Mouse (Mus musculus) bone marrow, adult 2 months (tissue): Measurements from ENCODE around the gene Kank1. TPM values are rescaled to one million over a fixed set of nuclear protein-coding genes. Genes with fewer than 3 reads are reported as not detected.
A peak's percentile ranks its signal among the peaks of the same experiment; 100 is the strongest.

Experiments used
- H3K27ac ChIP-seq: fragments of 200-500 bp; 2 replicates; pipeline ENCODE4 v1.5.1; 2012; ENCODE audit warnings: low read depth, mild to moderate bottlenecking, control low read depth, inconsistent platforms, low read length; ENCODE audit not compliant: control insufficient read depth, poor library complexity, insufficient read depth
- H3K4me1 ChIP-seq: fragments of 200-500 bp; 2 replicates; pipeline ENCODE4 v1.6.1; 2011; ENCODE audit warnings: low read length; ENCODE audit not compliant: control insufficient read depth, insufficient read depth
- H3K4me3 ChIP-seq: fragments of 200-500 bp; replicated peaks from 2 replicates; pipeline ENCODE3; 2011; ENCODE audit warnings: mild to moderate bottlenecking, low read depth, low read length, control low read depth; ENCODE audit not compliant: control insufficient read depth
- CTCF ChIP-seq: fragments of 200-500 bp; IDR thresholded peaks from 2 replicates; pipeline ENCODE4 v1.5.1; 2011; ENCODE audit warnings: low read length, control low read depth; ENCODE audit not compliant: control insufficient read depth, insufficient read depth
- POLR2A ChIP-seq: fragments of 200-500 bp; IDR thresholded peaks from 2 replicates; pipeline ENCODE4 v1.6.1; 2011; ENCODE audit warnings: low read depth, mild to moderate bottlenecking, control low read depth, low read length, borderline replicate concordance; ENCODE audit not compliant: control insufficient read depth
- WGBS: fragments of 180-500 bp; shearing (Covaris S2); methylation state at CpG from one replicate; pipeline ENCODE4 v1.1.7; 2018; 5-methylcytosine and 5-hydroxymethylcytosine counted together
- polyA plus RNA-seq: library from polyadenylated mRNA; stranded (reverse); fragments of >200 nt; gene quantifications from 2 replicates; pipeline ENCODE4 v1.2.4, GENCODE M21; 2011; ENCODE audit warnings: low replicate concordance; ENCODE audit not compliant: missing spikeins, insufficient read depth, insufficient read length

Kank1 gene
- polyA plus RNA-seq, 1 experiment: 6.8 TPM

DNA sequence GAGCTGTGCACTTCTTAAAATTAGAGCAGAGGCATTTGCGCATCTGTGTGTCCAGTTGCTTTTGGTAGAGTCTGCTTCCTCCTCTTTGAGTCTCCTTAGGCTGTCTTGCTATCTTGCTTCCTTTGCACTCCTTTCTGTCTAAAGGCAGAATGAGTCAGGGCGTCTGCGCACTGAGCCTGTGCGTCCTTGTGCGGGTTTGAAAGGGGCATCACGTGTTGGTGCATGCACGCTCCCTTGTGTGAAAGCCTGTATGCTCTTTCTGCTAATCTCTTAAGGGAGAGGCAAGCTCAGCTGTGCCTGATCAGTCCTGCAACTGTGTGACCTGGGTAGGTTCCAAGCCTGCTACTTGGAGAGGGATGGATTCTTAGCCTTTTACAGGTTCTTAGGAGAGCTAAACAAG lies 136.0 kb downstream of the Kank1 start:
- Histone ChIP-seq H3K4me1 (no peaks in the 10 kb centered on the region), H3K4me3 (no peak overlapping the region), H3K27ac (no peak overlapping the region)
- TF ChIP-seq POLR2A: no peak
- TF ChIP-seq CTCF: no peak
- 66% methylated on average over 7 of the region's 7 CpGs for WGBS

GRCm38 (mm10) chr19:25373594-25373993 lies 136.8 kb downstream of the Kank1 start:
- WGBS: 42% methylated on average over 3 of the region's 3 CpGs
- Histone ChIP-seq H3K4me1 (no peaks in the 10 kb centered on the region), H3K27ac (no peak overlapping the region), H3K4me3 (no peak overlapping the region)
- TF ChIP-seq CTCF (peak; percentile 23; the same call in 1 of the 2 replicates), POLR2A (no peak)

GRCm38 (mm10) chr19:25374191-25374590 lies 137.4 kb downstream of the Kank1 start:
- 67% methylated on average over 9 of the region's 9 CpGs for WGBS
- H3K4me1 ChIP-seq: no peaks in the 10 kb centered on the region
- H3K4me3 ChIP-seq: no peak overlapping the region
- no peak for TF ChIP-seq POLR2A
- TF ChIP-seq CTCF: no peak
- no peak overlapping the region for H3K27ac ChIP-seq

DNA sequence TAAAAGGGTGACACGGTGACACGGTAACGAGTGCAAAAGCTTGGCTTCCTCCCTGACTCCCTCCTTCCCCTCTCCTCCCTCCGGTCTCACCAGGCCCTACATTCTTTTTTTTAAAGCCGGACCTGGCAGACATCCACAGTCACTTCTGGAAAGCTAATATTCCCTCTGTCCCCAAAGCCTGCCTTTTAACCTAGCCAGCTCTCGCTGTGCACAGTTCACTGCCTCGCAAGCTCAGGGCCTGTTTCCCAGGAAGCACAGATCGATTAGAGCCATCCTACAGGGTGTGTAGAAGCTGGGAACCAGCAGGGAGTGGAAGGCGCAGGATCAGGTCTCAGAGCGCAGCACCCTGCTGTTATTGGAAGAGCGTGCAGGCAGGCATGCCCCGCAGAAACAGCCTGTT lies 138.2 kb downstream of the Kank1 start:
- no peak overlapping the region for H3K27ac ChIP-seq
- no peaks in the 10 kb centered on the region for H3K4me1 ChIP-seq
- no peak overlapping the region for H3K4me3 ChIP-seq
- TF ChIP-seq CTCF: no peak
- no peak for TF ChIP-seq POLR2A
- WGBS: 42% methylated on average over 12 of the region's 12 CpGs

GRCm38 (mm10) chr19:25376871-25377270 lies 140.1 kb downstream of the Kank1 start:
- Histone ChIP-seq H3K4me1 (no peaks in the 10 kb centered on the region), H3K27ac (no peak overlapping the region), H3K4me3 (no peak overlapping the region)
- TF ChIP-seq CTCF: no peak
- WGBS: 80% methylated on average over 13 of the region's 13 CpGs

DNA sequence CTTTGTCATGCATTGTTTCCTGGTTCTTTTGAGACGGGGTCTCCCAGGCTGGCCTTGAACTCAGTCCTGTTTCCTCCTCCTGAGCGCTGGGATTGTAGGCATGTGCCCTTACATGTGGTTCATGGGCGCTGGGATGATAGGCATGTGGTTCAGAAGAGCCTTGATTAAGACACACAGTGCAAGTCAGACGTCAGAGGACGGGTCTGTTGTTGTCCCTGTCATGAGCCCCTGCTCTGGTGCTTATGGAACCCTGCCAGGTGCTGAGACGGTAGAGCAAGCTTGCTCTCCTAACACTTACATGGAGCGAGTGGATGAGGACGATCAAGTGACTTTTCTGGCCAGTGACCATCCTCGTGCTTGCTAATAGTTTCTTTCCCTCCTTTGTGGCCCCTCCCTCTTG lies 143.9 kb downstream of the Kank1 start:
- no peak for TF ChIP-seq CTCF
- no peak for TF ChIP-seq POLR2A
- WGBS: 76% methylated on average over 9 of the region's 9 CpGs
- Histone ChIP-seq H3K4me3 (no peak overlapping the region), H3K27ac (no peak overlapping the region), H3K4me1 (no peaks in the 10 kb centered on the region)

DNA sequence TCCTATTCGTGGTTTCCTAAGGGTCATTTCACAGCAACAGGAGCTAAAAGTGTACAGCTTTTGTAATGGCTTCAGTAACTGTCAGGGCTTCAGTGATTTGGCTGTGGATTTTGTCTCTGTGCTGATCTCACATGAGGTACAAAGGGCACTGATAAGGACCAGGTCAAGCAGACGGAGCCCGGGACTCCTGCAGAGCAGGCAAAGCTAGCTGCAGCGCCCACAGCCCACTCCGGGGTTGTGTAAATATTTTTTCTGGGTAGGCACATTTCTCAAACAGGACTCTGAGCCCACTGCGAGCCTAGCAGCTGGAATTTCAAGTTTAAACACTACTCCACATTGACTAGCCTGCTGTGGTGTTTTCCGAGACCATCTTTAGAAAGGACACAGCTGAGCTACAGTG lies 145.2 kb downstream of the Kank1 start:
- 47% methylated on average over 7 of the region's 7 CpGs for WGBS
- no peak overlapping the region for H3K4me3 ChIP-seq

DNA sequence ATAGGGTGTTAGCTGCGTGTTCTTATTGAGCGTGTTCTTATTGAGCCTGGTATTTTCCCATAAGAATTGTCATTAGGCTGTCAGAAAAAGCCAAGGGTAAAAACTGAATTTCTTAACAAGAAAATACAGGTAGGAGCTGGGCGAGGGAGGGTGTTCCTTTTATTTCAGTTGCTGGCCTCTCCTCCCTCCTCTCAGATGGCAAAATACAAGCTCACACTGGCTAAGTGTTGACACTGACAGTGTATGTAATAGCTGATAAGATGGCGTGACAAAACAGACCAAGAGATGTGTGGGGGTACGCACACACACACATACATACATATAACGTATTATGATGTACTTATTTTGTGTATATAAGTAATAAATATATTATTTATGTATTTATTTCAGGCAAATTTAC lies 145.7 kb downstream of the Kank1 start:
- Histone ChIP-seq H3K27ac (no peak overlapping the region), H3K4me1 (no peaks in the 10 kb centered on the region), H3K4me3 (no peak overlapping the region)
- no peak for TF ChIP-seq CTCF
- no peak for TF ChIP-seq POLR2A
- 81% methylated on average over 6 of the region's 6 CpGs for WGBS

More for the DNA sequence above, 145.2 kb downstream of the Kank1 start:
- Histone ChIP-seq H3K27ac (no peak overlapping the region), H3K4me1 (no peaks in the 10 kb centered on the region)
- TF ChIP-seq POLR2A: no peak
- TF ChIP-seq CTCF: no peak

- H3K4me3 ChIP-seq: no peak overlapping the region
- WGBS: 13% methylated on average over 12 of the region's 12 CpGs
Observed at GRCm38 (mm10) chr19:25383386-25384146, 146.8 kb downstream of the Kank1 start.

More at GRCm38 (mm10) chr19:25383386-25384146, 146.8 kb downstream of the Kank1 start:
- no peaks in the 10 kb centered on the region for H3K4me1 ChIP-seq
- no peak overlapping the region for H3K27ac ChIP-seq
- TF ChIP-seq CTCF: no peak
- TF ChIP-seq POLR2A: no peak
